Mouse (Mus musculus): ENCODE data around the gene Mybbp1a.

DNA sequence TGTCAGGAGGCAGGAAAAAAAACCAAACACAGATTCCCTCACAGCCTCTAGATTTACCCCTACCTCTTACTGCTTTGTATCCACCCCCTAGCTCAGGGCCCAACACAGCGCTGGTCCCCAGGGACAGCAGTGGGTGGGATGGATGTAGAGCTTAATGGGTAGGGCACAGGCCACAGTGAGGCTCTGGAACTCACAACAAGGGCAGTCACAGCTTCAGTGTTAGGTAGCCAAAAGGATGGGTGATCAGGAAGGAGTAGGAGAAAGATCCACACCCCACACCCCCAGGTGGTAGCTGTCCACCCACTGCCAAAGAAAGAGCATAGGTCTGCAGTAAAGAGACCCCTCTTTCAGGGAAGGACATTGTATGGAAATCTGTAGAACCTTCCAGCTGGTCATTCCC is 36.5 kb downstream of the Mybbp1a start:
- no peak for TF ChIP-seq CTCF (IDR thresholded peaks at IDR 0.05; ENCODE audit: borderline replicate concordance, insufficient read depth, low read length)
- TF ChIP-seq POLR2A (IDR thresholded peaks at IDR 0.05; ENCODE audit: low read depth, low read length): no peak
